Mouse (Mus musculus): ENCODE results near the gene Adamts3. TPM values are rescaled to one million over a fixed set of nuclear protein-coding genes. Genes with fewer than 3 reads are reported as not detected.

Adamts3 gene
- polyA plus RNA-seq (2012; rRNA removed) (0.69 and 0.98 TPM in 2 replicates), polyA plus RNA-seq (2014; fragmentation: Nextera tagmentation; extraction: Ambion mirVana) (1.1 and 1.2 TPM in 2 replicates)

GRCm38 (mm10) chr5:89883051-89883907 is at the start of gene Adamts3:
Gene Adamts3, minus strand, starts transcription at chr5:89883334.
- H3K27me3 ChIP-seq (ENCODE audit: control insufficient read depth, insufficient read depth, low read length): no peaks in the 10 kb centered on the region
- H3K27ac ChIP-seq: no peak within 1 kb of the TSS
- no peaks in the 10 kb centered on the region for H3K9me3 ChIP-seq (ENCODE audit: control insufficient read depth, low read length)
- H3K9ac ChIP-seq (replicated peaks): peak within 1 kb of the TSS; percentile 45
- peak within 1 kb of the TSS; percentile 58 to 59 for H3K4me3 ChIP-seq (ENCODE audit: insufficient read depth in 1 of 2, low read depth in 2 of 2, low read length in 2 of 2)
- H3K36me3 ChIP-seq (replicated peaks; ENCODE audit: control insufficient read depth, insufficient read depth, low read depth): no peaks in the 10 kb centered on the region
- DNase-seq (ENCODE audit: low read depth in 3 of 3, low spot score in 3 of 3) (no peak), ATAC-seq (ENCODE audit: insufficient read depth) (peak; percentile 53; the same call in 1 of the 2 replicates)
- peaks cover 0 to 13% of the 10 kb centered on the region in 2 experiments; a peak in 2 of 4 replicates for H3K4me1 ChIP-seq (replicated peaks; ENCODE audit: control insufficient read depth in 2 of 2, insufficient read depth in 2 of 2, low read length in 1 of 2)
- WGBS (ENCODE audit: insufficient replicate concordance): under 1% methylated on average over 56 of the region's 78 CpGs
- peak within 1 kb of the TSS; percentile 93 for H3K4me2 ChIP-seq (ENCODE audit: low read depth)
- TF ChIP-seq EP300 (IDR thresholded peaks at IDR 0.05; ENCODE audit: low read depth): no peak
- no peak for TF ChIP-seq CTCF (IDR thresholded peaks at IDR 0.05; ENCODE audit: low read depth)

- Histone ChIP-seq H3K27me3 (ENCODE audit: control insufficient read depth, insufficient read depth, low read length) (no peaks in the 10 kb centered on the region), H3K9ac (replicated peaks) (no peak overlapping the region), H3K4me1 (replicated peaks; ENCODE audit: control insufficient read depth in 2 of 2, insufficient read depth in 2 of 2, low read length in 1 of 2) (no peaks in the 10 kb centered on the region; a peak in 1 of 4 replicates), H3K36me3 (replicated peaks; ENCODE audit: control insufficient read depth, insufficient read depth, low read depth) (no peaks in the 10 kb centered on the region), H3K4me3 (ENCODE audit: insufficient read depth in 1 of 2, low read depth in 2 of 2, low read length in 2 of 2) (no peak overlapping the region), H3K27ac (no peak overlapping the region), H3K9me3 (ENCODE audit: control insufficient read depth, low read length) (no peaks in the 10 kb centered on the region), H3K4me2 (ENCODE audit: low read depth) (no peak overlapping the region)
- DNase-seq (ENCODE audit: low read depth in 3 of 3, low spot score in 3 of 3) (no peak), ATAC-seq (ENCODE audit: insufficient read depth) (no peak)
- no peak for TF ChIP-seq EP300 (IDR thresholded peaks at IDR 0.05; ENCODE audit: low read depth)
- TF ChIP-seq CTCF (IDR thresholded peaks at IDR 0.05; ENCODE audit: low read depth): no peak
- WGBS (ENCODE audit: insufficient replicate concordance): 30% methylated on average over 4 of the region's 4 CpGs
These were observed 48.4 kb upstream of the Adamts3 start for GRCm38 (mm10) chr5:89931511-89931910.

GRCm38 (mm10) chr5:89912359-89912758 is 29.2 kb upstream of the Adamts3 start:
- TF ChIP-seq EP300 (IDR thresholded peaks at IDR 0.05; ENCODE audit: low read depth) (no peak), CTCF (IDR thresholded peaks at IDR 0.05; ENCODE audit: low read depth) (no peak)
- Histone ChIP-seq H3K36me3 (replicated peaks; ENCODE audit: control insufficient read depth, insufficient read depth, low read depth) (no peaks in the 10 kb centered on the region), H3K27me3 (ENCODE audit: control insufficient read depth, insufficient read depth, low read length) (no peaks in the 10 kb centered on the region), H3K9me3 (ENCODE audit: control insufficient read depth, low read length) (no peaks in the 10 kb centered on the region), H3K4me2 (ENCODE audit: low read depth) (no peak overlapping the region), H3K4me1 (replicated peaks; ENCODE audit: control insufficient read depth in 2 of 2, insufficient read depth in 2 of 2, low read length in 1 of 2) (no peaks in the 10 kb centered on the region), H3K27ac (no peak overlapping the region), H3K9ac (replicated peaks) (no peak overlapping the region), H3K4me3 (ENCODE audit: insufficient read depth in 1 of 2, low read depth in 2 of 2, low read length in 2 of 2) (no peak overlapping the region)
- ATAC-seq (ENCODE audit: insufficient read depth) (no peak), DNase-seq (ENCODE audit: low read depth in 3 of 3, low spot score in 3 of 3) (no peak)

- Histone ChIP-seq H3K9ac (replicated peaks) (no peak overlapping the region), H3K4me2 (ENCODE audit: low read depth) (no peak overlapping the region), H3K27ac (no peak overlapping the region), H3K4me3 (ENCODE audit: insufficient read depth in 1 of 2, low read depth in 2 of 2, low read length in 2 of 2) (no peak overlapping the region), H3K27me3 (ENCODE audit: control insufficient read depth, insufficient read depth, low read length) (no peaks in the 10 kb centered on the region), H3K9me3 (ENCODE audit: control insufficient read depth, low read length) (no peaks in the 10 kb centered on the region), H3K36me3 (replicated peaks; ENCODE audit: control insufficient read depth, insufficient read depth, low read depth) (no peaks in the 10 kb centered on the region), H3K4me1 (replicated peaks; ENCODE audit: control insufficient read depth in 2 of 2, insufficient read depth in 2 of 2, low read length in 1 of 2) (no peaks in the 10 kb centered on the region)
- WGBS (ENCODE audit: insufficient replicate concordance): 65% methylated on average over 7 of the region's 7 CpGs
- ATAC-seq (ENCODE audit: insufficient read depth): no peak
- TF ChIP-seq EP300 (IDR thresholded peaks at IDR 0.05; ENCODE audit: low read depth) (no peak), CTCF (IDR thresholded peaks at IDR 0.05; ENCODE audit: low read depth) (no peak)
- DNase-seq (ENCODE audit: low read depth in 3 of 3, low spot score in 3 of 3): no peak
These were observed 28.8 kb upstream of the Adamts3 start for GRCm38 (mm10) chr5:89911950-89912349.

GRCm38 (mm10) chr5:89911508-89911907 is 28.4 kb upstream of the Adamts3 start:
- no peaks in the 10 kb centered on the region for H3K36me3 ChIP-seq (replicated peaks; ENCODE audit: control insufficient read depth, insufficient read depth, low read depth)
- no peaks in the 10 kb centered on the region for H3K4me1 ChIP-seq (replicated peaks; ENCODE audit: control insufficient read depth in 2 of 2, insufficient read depth in 2 of 2, low read length in 1 of 2)
- no peaks in the 10 kb centered on the region for H3K9me3 ChIP-seq (ENCODE audit: control insufficient read depth, low read length)
- no peak overlapping the region for H3K4me3 ChIP-seq (ENCODE audit: insufficient read depth in 1 of 2, low read depth in 2 of 2, low read length in 2 of 2)
- DNase-seq (ENCODE audit: low read depth in 3 of 3, low spot score in 3 of 3): no peak
- no peak overlapping the region for H3K27ac ChIP-seq
- TF ChIP-seq CTCF (IDR thresholded peaks at IDR 0.05; ENCODE audit: low read depth): no peak
- no peak for TF ChIP-seq EP300 (IDR thresholded peaks at IDR 0.05; ENCODE audit: low read depth)
- no peak overlapping the region for H3K9ac ChIP-seq (replicated peaks)
- no peaks in the 10 kb centered on the region for H3K27me3 ChIP-seq (ENCODE audit: control insufficient read depth, insufficient read depth, low read length)
- H3K4me2 ChIP-seq (ENCODE audit: low read depth): no peak overlapping the region
- ATAC-seq (ENCODE audit: insufficient read depth): no peak
- 63% methylated on average over 4 of the region's 4 CpGs for WGBS (ENCODE audit: insufficient replicate concordance)

Data from liver, embryonic 14.5 days (tissue).